Mouse (Mus musculus) induced T-regulatory cell, adult 2 months (primary cell): ENCODE data around the gene Sema4b.

ENCODE experiments used
- DNase-seq: peaks from one replicate; pipeline ENCODE4 v3.0.0-alpha.2; 2012; ENCODE audit warnings: low read depth

Gene Sema4b

GRCm38 (mm10) chr7:80186531-80187296, at the start of gene Sema4b:
Gene Sema4b, plus strand, starts transcription at chr7:80186841.
- DNase-seq: peak; percentile 80

- no peak for DNase-seq
Observed at GRCm38 (mm10) chr7:80138375-80138774, 48.3 kb upstream of the Sema4b start.

GRCm38 (mm10) chr7:80140815-80141214, 45.8 kb upstream of the Sema4b start:
- peak; percentile 84 for DNase-seq

- peak; percentile 66 for DNase-seq
Observed at GRCm38 (mm10) chr7:80143331-80144273, 43.0 kb upstream of the Sema4b start.

GRCm38 (mm10) chr7:80144695-80145094, 41.9 kb upstream of the Sema4b start:
- DNase-seq: no peak

- DNase-seq: peak; percentile 72
Observed at GRCm38 (mm10) chr7:80146077-80146476, 40.6 kb upstream of the Sema4b start.

- DNase-seq: no peak
Observed at GRCm38 (mm10) chr7:80149356-80149755, 37.3 kb upstream of the Sema4b start.

GRCm38 (mm10) chr7:80152152-80152551, 34.5 kb upstream of the Sema4b start:
- peak; percentile 68 for DNase-seq

GRCm38 (mm10) chr7:80152756-80153155, 33.9 kb upstream of the Sema4b start:
- no peak for DNase-seq

GRCm38 (mm10) chr7:80154689-80155088, 32.0 kb upstream of the Sema4b start:
- DNase-seq: no peak

- DNase-seq: peak; percentile 83
Observed at GRCm38 (mm10) chr7:80156711-80157227, 29.9 kb upstream of the Sema4b start.

- no peak for DNase-seq
Observed at GRCm38 (mm10) chr7:80158496-80159268, 28.0 kb upstream of the Sema4b start.

- no peak for DNase-seq
Observed at GRCm38 (mm10) chr7:80160293-80160944, 26.2 kb upstream of the Sema4b start.

GRCm38 (mm10) chr7:80160945-80161306, 25.7 kb upstream of the Sema4b start:
- DNase-seq: no peak

GRCm38 (mm10) chr7:80165432-80165831, 21.2 kb upstream of the Sema4b start:
- no peak for DNase-seq

- DNase-seq: peak; percentile 79
Observed at GRCm38 (mm10) chr7:80166740-80167139, 19.9 kb upstream of the Sema4b start.

- no peak for DNase-seq
Observed at GRCm38 (mm10) chr7:80169847-80170246, 16.8 kb upstream of the Sema4b start.

- DNase-seq: peak; percentile 56
Observed at GRCm38 (mm10) chr7:80171345-80171744, 15.3 kb upstream of the Sema4b start.

GRCm38 (mm10) chr7:80172069-80172956, 14.3 kb upstream of the Sema4b start:
- no peak for DNase-seq

- no peak for DNase-seq
Observed at GRCm38 (mm10) chr7:80176159-80176558, 10.5 kb upstream of the Sema4b start.
